Mouse (Mus musculus) bone marrow, adult 2 months (tissue): ENCODE measurements around the gene Wdr1.

Experiments used
- CTCF ChIP-seq: fragments of 200-500 bp; IDR thresholded peaks from 2 replicates; pipeline ENCODE4 v1.5.1; 2011; ENCODE audit warnings: low read length, control low read depth; ENCODE audit not compliant: control insufficient read depth, insufficient read depth
- POLR2A ChIP-seq: fragments of 200-500 bp; IDR thresholded peaks from 2 replicates; pipeline ENCODE4 v1.6.1; 2011; ENCODE audit warnings: low read depth, mild to moderate bottlenecking, control low read depth, low read length, borderline replicate concordance; ENCODE audit not compliant: control insufficient read depth

GRCm38 (mm10) chr5:38557811-38558210 is 5.2 kb downstream of the Wdr1 start:
- TF ChIP-seq POLR2A (no peak), CTCF (no peak)
